Mouse (Mus musculus): ENCODE measurements around the gene 2210011C24Rik.
A peak's percentile ranks its signal among the peaks of the same experiment; 100 is the strongest.

The 2210011C24Rik gene

GRCm38 (mm10) chr8:84011705-84012498 lies at the start of gene 2210011C24Rik:
TSS of gene 2210011C24Rik (minus strand) at chr8:84012171.
- DNase-seq = no peak

- DNase-seq = no peak
Observed at GRCm38 (mm10) chr8:84060245-84060644, 48.3 kb upstream of the 2210011C24Rik start.

- DNase-seq = no peak
Observed at GRCm38 (mm10) chr8:84059226-84059625, 47.3 kb upstream of the 2210011C24Rik start.

GRCm38 (mm10) chr8:84057827-84058226 lies 45.9 kb upstream of the 2210011C24Rik start:
- DNase-seq = no peak

- DNase-seq = no peak
Observed at GRCm38 (mm10) chr8:84053229-84053628, 41.3 kb upstream of the 2210011C24Rik start.

- no peak for DNase-seq
Observed at GRCm38 (mm10) chr8:84052746-84053145, 40.8 kb upstream of the 2210011C24Rik start.

- DNase-seq = no peak
Observed at GRCm38 (mm10) chr8:84048171-84048570, 36.2 kb upstream of the 2210011C24Rik start.

- no peak for DNase-seq
Observed at GRCm38 (mm10) chr8:84046505-84046904, 34.5 kb upstream of the 2210011C24Rik start.

- DNase-seq = no peak
Observed at GRCm38 (mm10) chr8:84044900-84045299, 32.9 kb upstream of the 2210011C24Rik start, which contains the start of gene Rln3. TSS of gene Rln3 (minus strand) at chr8:84045000.

- DNase-seq = no peak
Observed at GRCm38 (mm10) chr8:84044103-84044502, 32.1 kb upstream of the 2210011C24Rik start.

- no peak for DNase-seq
Observed at GRCm38 (mm10) chr8:84042948-84043342, 31.0 kb upstream of the 2210011C24Rik start.

GRCm38 (mm10) chr8:84042066-84042947 lies 30.3 kb upstream of the 2210011C24Rik start, which contains the start of gene Il27ra:
TSS of gene Il27ra (minus strand) at chr8:84042589.
- no peak for DNase-seq

- DNase-seq = peak; percentile 61
Observed at GRCm38 (mm10) chr8:84039050-84039449, 27.1 kb upstream of the 2210011C24Rik start.

- DNase-seq = no peak
Observed at GRCm38 (mm10) chr8:84038015-84038414, 26.0 kb upstream of the 2210011C24Rik start.

GRCm38 (mm10) chr8:84032777-84033176 lies 20.8 kb upstream of the 2210011C24Rik start:
- DNase-seq = no peak

- no peak for DNase-seq
Observed at GRCm38 (mm10) chr8:84029272-84029671, 17.3 kb upstream of the 2210011C24Rik start.

GRCm38 (mm10) chr8:84027449-84027848 lies 15.5 kb upstream of the 2210011C24Rik start:
- no peak for DNase-seq

- DNase-seq = no peak
Observed at GRCm38 (mm10) chr8:84025863-84026262, 13.9 kb upstream of the 2210011C24Rik start.

- no peak for DNase-seq
Observed at GRCm38 (mm10) chr8:84024171-84024570, 12.2 kb upstream of the 2210011C24Rik start.

- no peak for DNase-seq
Observed at GRCm38 (mm10) chr8:84023631-84024030, 11.7 kb upstream of the 2210011C24Rik start.

GRCm38 (mm10) chr8:84023085-84023484 lies 11.1 kb upstream of the 2210011C24Rik start:
- DNase-seq = no peak

GRCm38 (mm10) chr8:84021569-84021968 lies 9.6 kb upstream of the 2210011C24Rik start:
- no peak for DNase-seq

GRCm38 (mm10) chr8:84021096-84021495 lies 9.1 kb upstream of the 2210011C24Rik start, which contains the start of gene Palm3:
TSS of gene Palm3 (plus strand) at chr8:84021471.
- DNase-seq = no peak
